Mouse (Mus musculus) olfactory bulb, adult 2 months (tissue): ENCODE results near the gene Ppm1h.

Experiments
- CTCF ChIP-seq: fragments of 200-500 bp; IDR thresholded peaks from 2 replicates; pipeline ENCODE4 v1.5.1; 2012; ENCODE audit warnings: low read depth, mild to moderate bottlenecking, low read length, moderate library complexity; ENCODE audit not compliant: insufficient read depth
- POLR2A ChIP-seq: fragments of 200-500 bp; IDR thresholded peaks from 2 replicates; pipeline ENCODE4 v1.6.1; 2012; ENCODE audit warnings: mild to moderate bottlenecking, low read depth, low read length, moderate library complexity; ENCODE audit not compliant: insufficient read depth

DNA sequence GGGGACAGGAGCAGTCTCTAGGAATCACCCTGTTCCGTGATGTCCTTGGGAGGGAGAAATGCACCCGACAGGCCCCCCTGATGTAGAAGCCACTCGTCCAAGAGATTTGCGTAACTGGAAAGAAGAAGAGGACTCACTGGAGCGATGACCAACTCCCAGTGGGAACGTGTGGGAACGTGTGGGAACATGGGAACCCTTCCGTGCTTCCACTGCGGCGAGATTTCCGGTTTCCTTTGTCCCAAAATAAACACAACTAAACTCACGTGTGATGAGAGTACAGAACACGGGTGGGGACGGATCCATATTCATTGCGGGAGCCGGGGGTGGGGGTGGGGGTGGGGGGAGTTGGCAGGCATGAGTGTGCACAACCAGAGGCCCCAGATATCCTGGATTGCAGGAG is 281.7 kb downstream of the Ppm1h start:
- TF ChIP-seq CTCF (no peak), POLR2A (no peak)
